ENCODE assay signal across 21 mouse cellular contexts in genomic region chr11:103081631-103082030, GRCm38 (mm10).
"Had no signal": no experiment of that assay in that cellular context is flagged by ENCODE, and none has a peak within 500 bp of the region (broad histone marks: within the 10 kb centered on the region; RNA-seq: fewer than 3 reads in every experiment).

No protein-coding gene starts in this region.

- H3K36me3 ChIP-seq: limb, embryonic 10.5 days; limb, embryonic 13.5 days; liver, embryonic 12.5 days; liver, embryonic 15.5 days; lung, embryonic 15.5 days; midbrain, embryonic 10.5 days; midbrain, embryonic 13.5 days; neural tube, embryonic 13.5 days had no signal

- DNase-seq: kidney, postnatal 25 days; layer of hippocampus, adult 9-11 months; liver; lung, adult 18-20 months; lung, postnatal 10 days; lung, postnatal 36 days; retina, postnatal 1 day; thymus, postnatal 36 days had no signal

- ATAC-seq: liver, embryonic 12.5 days; midbrain, embryonic 13.5 days; midbrain, embryonic 16.5 days had no signal

- H3K9me3 ChIP-seq: limb, embryonic 10.5 days; liver, embryonic 12.5 days; liver, embryonic 15.5 days; lung, embryonic 15.5 days; megakaryocyte, embryonic 14.5 days; midbrain, embryonic 10.5 days; midbrain, embryonic 13.5 days; neural tube, embryonic 13.5 days had no signal

- H3K27ac ChIP-seq: kidney, postnatal 0 days; layer of hippocampus, adult 2 months; limb, embryonic 10.5 days; limb, embryonic 13.5 days; liver, embryonic 12.5 days; liver, embryonic 15.5 days; lung, embryonic 15.5 days; midbrain, embryonic 10.5 days; midbrain, embryonic 13.5 days; neural tube, embryonic 13.5 days had no signal

- H3K9ac ChIP-seq: liver, embryonic 12.5 days; liver, embryonic 15.5 days; lung, embryonic 15.5 days; neural tube, embryonic 13.5 days had no signal

- H3K4me3 ChIP-seq: layer of hippocampus, adult 2 months; megakaryocyte, embryonic 14.5 days; myocyte had no signal
